Comparison of ENCODE assay signal across 24 mouse cellular contexts in genomic region chr5:89051577-89051976, GRCm38 (mm10).
DNase-seq lines count a peak whose midpoint lies in the region; ATAC-seq and TF ChIP-seq lines count a peak whose summit lies in the region.
"Had no signal": no experiment of that assay in that cellular context is flagged by ENCODE, and none has a peak within 500 bp of the region (broad histone marks: within the 10 kb centered on the region; RNA-seq: fewer than 3 reads in every experiment).

No protein-coding gene starts in this region.

- 58% methylated on average over 5 of the region's 5 CpGs for WGBS in lung, adult 2 months

- no peak for TF ChIP-seq POLR2A in lung, adult 2 months (IDR thresholded peaks at IDR 0.05; ENCODE audit: borderline replicate concordance, extremely low read depth, low read depth, low read length)

- H3K4me3 ChIP-seq in lung, adult 2 months (replicated peaks; ENCODE audit: extremely low read depth, low read depth, low read length): no peak overlapping the region
- H3K4me3 ChIP-seq: forebrain, embryonic 12.5 days; hindbrain, embryonic 12.5 days; intestine, embryonic 15.5 days; midbrain, embryonic 12.5 days; myocyte; neural tube, embryonic 13.5 days had no signal

- peak; percentile 4 for DNase-seq in lung, postnatal 25 days (ENCODE audit: low spot score)
- DNase-seq in lung, adult 2 months: no peak
- DNase-seq in thymus, postnatal 4 days: peak; percentile 15
- DNase-seq in thymus, postnatal 0 days (ENCODE audit: low spot score): no peak
- peak; percentile 64 for DNase-seq in naive thymus-derived CD4-positive, alpha-beta T cell, adult 2 months (ENCODE audit: low read depth)
- no peak for DNase-seq in urinary bladder, postnatal 10 days (ENCODE audit: low spot score)
- no peak for DNase-seq in embryo, embryonic 10.5 days (ENCODE audit: low spot score)
- DNase-seq: adrenal gland, postnatal 25 days; B cell, adult 2 months; gastrocnemius, postnatal 14 days; heart, adult 11 months; heart, postnatal 36 days; kidney, adult 8-10 months; liver; lung, embryonic 14.5 days; right cerebral cortex, postnatal 4 days had no signal

- no peaks in the 10 kb centered on the region for H3K4me1 ChIP-seq in lung, adult 2 months (ENCODE audit: control insufficient read depth, insufficient read depth, low read length)
- H3K4me1 ChIP-seq: forebrain, embryonic 12.5 days; hindbrain, embryonic 12.5 days; intestine, embryonic 15.5 days; midbrain, embryonic 12.5 days; neural tube, embryonic 13.5 days had no signal

- no peak for TF ChIP-seq CTCF in lung, adult 2 months (IDR thresholded peaks at IDR 0.05; ENCODE audit: insufficient read depth, low read length)

- peak; percentile 79 for ATAC-seq in common myeloid progenitor, adult 5-6 weeks (replicated peaks; ENCODE audit: low read depth, poor library complexity, severe bottlenecking)
- ATAC-seq: hindbrain, postnatal 0 days; intestine, embryonic 15.5 days had no signal

Comparison
In these comparisons a context has a peak if more than half of its experiments do, and no peak if none do; other contexts are left out.
1. DNase-seq: peak in lung, postnatal 25 days (single experiment), thymus, postnatal 4 days (single experiment) and naive thymus-derived CD4-positive, alpha-beta T cell, adult 2 months (single experiment); none in lung, adult 2 months (single experiment), thymus, postnatal 0 days (single experiment), urinary bladder, postnatal 10 days (single experiment) and embryo, embryonic 10.5 days (single experiment).